Mouse (Mus musculus) liver, adult (tissue): ENCODE results near the gene Gramd4.
A peak's percentile ranks its signal among the peaks of the same experiment; 100 is the strongest.

Source experiments
- GATA4 ChIP-seq: IDR thresholded peaks from 2 replicates; pipeline ENCODE4 v1.6.1; 2014; ENCODE audit warnings: mild to moderate bottlenecking, low read length; ENCODE audit not compliant: insufficient replicate concordance

Gramd4 gene

GRCm38 (mm10) chr15:86140323-86140722, 82.8 kb downstream of the Gramd4 start:
- no peak for TF ChIP-seq GATA4

- TF ChIP-seq GATA4, result no peak
Observed at GRCm38 (mm10) chr15:86144577-86144976, 87.1 kb downstream of the Gramd4 start.

GRCm38 (mm10) chr15:86145046-86145445, 87.6 kb downstream of the Gramd4 start:
- no peak for TF ChIP-seq GATA4

DNA sequence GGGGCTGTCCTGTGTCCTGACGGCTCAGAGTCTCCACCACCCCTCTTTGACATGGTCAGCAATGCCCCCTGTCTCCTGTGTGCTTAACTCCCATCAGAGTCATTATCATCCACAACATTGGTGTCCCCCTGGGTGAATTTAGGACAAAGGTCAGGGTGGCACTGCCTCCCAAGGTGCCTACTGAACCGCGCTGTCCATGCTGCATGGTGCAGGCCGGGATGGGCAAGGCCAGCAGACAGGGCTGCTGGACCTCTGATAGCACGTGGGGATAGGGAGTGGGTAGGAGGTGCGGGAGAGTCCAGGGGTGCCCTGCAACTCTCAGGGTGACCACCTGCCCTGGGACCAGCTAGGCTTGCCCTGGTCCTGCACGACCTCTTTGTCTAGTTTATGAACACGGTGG, 89.4 kb downstream of the Gramd4 start:
- no peak for TF ChIP-seq GATA4

- no peak for TF ChIP-seq GATA4
Observed at GRCm38 (mm10) chr15:86150593-86150992, 93.1 kb downstream of the Gramd4 start.

DNA sequence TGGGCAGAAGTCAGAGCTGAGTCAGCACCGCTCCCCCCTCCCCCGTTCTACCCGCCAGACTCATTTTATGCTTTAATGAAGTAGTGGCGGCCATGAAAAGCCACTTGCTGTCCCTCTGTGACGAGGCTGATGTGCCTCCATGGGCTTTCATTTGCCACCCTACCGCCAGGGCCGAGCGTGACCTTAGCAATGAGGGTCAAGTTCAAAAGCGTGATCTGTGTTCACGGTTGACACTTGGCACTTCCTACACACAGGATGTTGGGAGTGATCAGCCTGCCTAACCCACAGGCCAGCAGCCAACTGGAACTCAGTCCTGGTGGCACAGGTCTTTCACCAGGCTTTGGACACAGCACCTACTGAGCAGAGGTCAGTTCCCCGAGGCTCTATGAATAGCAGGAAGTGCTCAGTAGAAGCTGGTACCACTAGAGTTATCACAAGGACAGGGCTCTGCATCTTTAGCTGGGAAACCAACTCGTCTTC, 96.0 kb downstream of the Gramd4 start:
- no peak for TF ChIP-seq GATA4

DNA sequence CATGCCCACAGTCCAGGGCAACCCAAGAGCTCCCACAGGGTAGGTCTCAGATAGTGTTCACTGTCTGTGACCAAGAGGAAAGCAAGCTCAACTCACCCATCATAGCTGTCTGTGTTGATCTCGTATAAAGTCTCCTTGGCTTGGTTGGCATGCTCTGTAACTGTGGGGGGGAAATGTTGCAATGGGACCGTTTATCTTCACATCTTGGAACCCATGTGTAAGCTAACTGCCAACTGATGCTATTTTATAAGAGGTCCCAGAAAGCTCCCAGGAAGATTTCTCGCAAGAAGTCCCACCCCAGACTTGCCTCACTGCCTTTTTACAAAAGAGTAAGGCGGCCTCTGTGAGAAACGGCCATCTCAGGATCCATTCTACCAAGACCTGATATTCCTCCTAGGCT, 99.0 kb downstream of the Gramd4 start:
- no peak for TF ChIP-seq GATA4

DNA sequence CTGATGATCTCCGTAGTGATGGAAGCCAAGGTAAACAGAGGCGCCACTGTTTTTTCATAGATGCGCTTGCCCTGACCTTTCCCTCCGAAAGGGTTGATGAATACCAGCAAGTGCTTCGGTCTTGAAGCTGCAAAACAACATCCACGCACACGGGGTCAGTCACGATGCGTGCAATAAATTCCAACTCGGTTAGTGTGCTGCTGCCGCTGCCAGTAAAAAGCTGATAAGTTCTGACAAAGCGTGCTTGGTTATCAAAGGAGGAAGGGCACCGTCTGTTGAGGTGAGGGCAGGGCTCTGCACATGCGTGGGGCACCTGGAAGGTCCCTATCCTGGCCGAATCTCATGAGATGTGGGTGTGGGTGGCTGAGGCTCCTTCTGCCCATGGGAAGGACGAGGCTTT, 101.6 kb downstream of the Gramd4 start:
- TF ChIP-seq GATA4, result no peak

GRCm38 (mm10) chr15:86159719-86160118, 102.2 kb downstream of the Gramd4 start:
- TF ChIP-seq GATA4, result no peak

DNA sequence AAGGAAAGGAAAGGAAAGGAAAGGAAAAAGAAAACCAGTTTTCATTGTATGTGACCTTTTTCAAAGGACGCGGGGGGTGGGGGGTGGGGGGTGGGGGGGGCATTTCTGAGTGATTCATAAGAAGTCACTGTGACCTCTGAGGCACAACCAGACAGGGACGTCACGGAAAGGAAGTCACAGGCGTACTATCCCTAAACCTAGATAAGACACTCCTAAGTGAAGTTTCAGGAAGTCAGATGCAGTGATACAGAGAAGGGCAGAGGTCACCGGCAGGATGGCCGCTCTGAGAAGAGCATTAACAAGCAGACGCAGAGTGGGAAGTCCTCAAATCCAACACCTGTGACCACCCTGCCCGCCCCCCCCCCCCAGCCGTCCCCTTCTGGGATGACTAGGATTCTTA, 103.4 kb downstream of the Gramd4 start:
- TF ChIP-seq GATA4, result peak; percentile 78; the same call in 1 of the 2 replicates

- TF ChIP-seq GATA4, result no peak
Observed at GRCm38 (mm10) chr15:86164718-86165345, 107.3 kb downstream of the Gramd4 start.

DNA sequence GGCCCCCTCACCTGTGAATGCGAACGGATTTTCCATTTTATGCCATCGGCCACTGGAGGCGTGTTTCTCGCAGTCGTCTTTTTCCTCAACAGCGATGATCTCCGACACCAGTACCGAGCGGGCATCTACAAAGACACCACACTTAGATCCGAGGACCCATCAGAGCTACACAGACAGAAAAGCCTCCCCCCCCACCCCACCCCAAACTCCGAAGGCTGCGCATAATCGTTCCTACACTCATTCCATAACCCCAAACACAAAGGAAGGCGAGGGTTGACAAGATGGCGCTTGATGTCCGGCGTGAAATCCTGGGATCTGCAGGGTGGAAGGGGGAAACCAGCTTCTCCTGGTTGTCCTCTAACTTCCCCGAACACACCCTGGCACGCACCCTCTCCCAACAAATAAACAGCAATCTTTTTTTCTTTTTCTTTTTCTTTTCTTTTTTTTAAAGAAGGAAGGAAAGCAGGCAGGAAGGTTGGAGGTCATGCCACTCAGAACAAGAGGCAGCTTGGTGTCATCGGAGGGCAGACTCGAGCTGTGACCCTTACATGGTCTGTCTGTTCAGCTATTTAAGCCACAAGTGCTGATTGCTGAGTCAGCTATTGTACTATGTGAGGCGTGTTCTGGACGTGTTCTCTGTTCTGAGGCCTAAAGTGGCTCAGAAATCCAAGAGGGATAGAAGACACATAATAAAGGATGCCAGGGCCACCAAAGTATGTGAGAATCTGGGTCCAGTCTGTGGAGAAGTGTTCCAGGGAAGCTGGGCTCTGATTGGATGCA, 108.5 kb downstream of the Gramd4 start:
- no peak for TF ChIP-seq GATA4

DNA sequence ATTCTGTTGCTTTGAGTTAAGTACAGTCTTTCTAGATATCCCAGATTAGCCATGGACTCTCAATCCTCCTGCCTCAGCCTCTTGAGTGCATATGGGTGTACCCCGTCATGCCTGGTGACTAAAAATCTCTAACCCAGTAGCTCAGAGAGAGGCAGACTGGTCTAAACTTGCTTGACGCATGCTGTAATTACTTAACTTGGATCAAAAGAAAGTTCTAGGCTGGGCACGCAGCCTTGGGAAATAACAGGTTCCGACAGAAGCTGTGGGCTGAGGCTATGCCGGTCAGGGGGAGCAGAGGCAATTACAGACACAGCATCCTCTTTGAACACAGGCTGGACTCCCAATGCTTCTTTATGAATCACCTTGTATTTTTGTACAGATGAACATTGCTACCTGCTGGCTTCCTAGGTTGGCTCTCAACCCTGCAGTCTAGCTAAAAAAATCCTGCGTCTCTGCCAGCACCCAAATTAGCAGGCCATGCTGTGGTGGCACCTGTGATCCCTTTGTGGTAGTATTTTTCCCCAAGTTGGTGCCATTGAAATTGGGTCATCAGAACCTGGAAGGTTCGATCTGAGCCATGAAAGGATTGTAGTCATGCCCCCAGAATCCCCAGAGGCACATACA, 109.6 kb downstream of the Gramd4 start:
- no peak for TF ChIP-seq GATA4

- TF ChIP-seq GATA4, result no peak
Observed at GRCm38 (mm10) chr15:86167787-86168504, 110.5 kb downstream of the Gramd4 start.

DNA sequence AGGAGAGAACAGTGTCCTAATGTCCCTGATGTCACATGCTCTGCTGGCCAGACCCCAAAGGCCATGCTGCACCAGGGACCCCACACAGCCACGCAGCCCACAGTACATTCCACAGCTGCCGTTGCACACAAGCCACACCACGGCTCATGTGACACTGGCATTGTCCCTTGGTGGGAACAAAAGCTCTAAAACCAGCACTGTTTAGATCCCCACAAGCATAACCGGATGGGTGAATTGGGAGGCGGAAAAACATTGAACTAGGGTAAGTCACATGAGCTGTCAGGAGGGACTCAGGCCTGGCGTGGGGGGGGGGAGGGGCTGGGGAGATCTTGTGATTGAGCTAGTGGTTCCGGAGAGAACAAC, 111.0 kb downstream of the Gramd4 start:
- no peak for TF ChIP-seq GATA4

- TF ChIP-seq GATA4, result no peak
Observed at GRCm38 (mm10) chr15:86168941-86169816, 111.7 kb downstream of the Gramd4 start.
